Mouse (Mus musculus): ENCODE results near the gene Prg4.

Prg4 gene

DNA sequence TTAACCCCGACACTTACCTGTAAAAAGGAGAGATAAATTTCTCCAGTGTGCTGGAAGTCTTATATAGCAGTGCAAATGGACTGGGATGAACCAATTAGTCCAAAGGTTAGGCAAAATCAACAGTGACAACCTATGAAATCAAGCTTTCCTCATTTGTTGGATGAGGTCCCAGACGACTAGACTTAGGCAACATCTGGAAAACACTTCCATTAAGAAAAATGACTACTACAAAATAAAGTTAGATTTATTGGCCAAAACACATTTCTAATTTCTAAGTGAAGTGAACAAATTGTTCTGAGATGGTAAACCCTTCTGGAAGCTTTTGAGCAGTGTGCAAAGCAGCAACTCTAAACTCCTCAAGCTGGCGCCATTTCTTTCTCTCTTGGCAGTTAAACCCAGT, at the start of gene Prg4:
Gene Prg4 (minus strand): TSS at position 34 of the 400 bp plus-strand sequence.
- DNase-seq (ENCODE audit: low spot score in 2 of 2), result no peak

DNA sequence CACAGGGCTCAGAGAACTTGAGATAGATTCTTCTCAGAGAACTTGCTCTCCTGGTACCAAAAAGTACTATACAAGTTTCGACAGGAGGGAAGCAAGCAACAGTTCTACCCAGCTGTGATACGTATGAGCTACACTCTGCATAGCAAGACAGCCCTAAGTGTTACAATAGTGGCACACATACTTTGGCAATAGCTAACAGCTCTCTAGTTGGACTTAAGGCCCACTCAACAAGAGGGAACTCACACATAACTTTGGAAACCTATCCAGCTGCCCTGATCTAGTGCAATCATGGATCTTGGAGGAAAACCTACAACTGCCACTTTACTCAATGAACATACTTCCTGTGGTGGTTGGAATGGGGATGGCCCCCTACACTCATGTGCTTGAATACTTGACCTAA, 47.1 kb upstream of the Prg4 start:
- DNase-seq (ENCODE audit: low spot score in 2 of 2), result no peak

- DNase-seq (ENCODE audit: low spot score in 2 of 2), result no peak
These were observed 39.8 kb upstream of the Prg4 start for GRCm38 (mm10) chr1:150505794-150506193.

- no peak for DNase-seq (ENCODE audit: low spot score in 2 of 2)
These were observed 37.4 kb upstream of the Prg4 start for GRCm38 (mm10) chr1:150503321-150503720.

- DNase-seq (ENCODE audit: low spot score in 2 of 2), result no peak
These were observed 32.2 kb upstream of the Prg4 start for GRCm38 (mm10) chr1:150498177-150498576.

DNA sequence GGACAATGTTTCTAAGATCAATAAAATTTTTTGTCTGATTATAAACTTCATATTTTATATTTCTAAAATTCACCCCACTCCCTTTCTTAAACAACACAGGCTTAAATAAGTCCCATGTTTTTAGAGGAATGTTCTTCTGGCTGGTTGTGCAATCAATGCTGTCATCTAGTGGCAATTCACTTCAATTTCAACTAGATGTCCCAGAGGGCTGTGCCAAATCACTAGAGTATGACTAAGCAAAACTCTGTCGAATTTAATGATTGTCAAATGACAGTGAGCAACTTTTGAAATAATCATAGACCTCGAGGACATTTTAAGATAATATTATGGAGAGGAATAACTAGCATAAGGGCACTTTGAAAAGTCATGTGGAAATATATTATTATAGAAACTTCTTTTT, 31.7 kb upstream of the Prg4 start:
- DNase-seq (ENCODE audit: low spot score in 2 of 2), result no peak

- no peak for DNase-seq (ENCODE audit: low spot score in 2 of 2)
These were observed 30.8 kb upstream of the Prg4 start for GRCm38 (mm10) chr1:150496626-150497302.

- no peak for DNase-seq (ENCODE audit: low spot score in 2 of 2)
These were observed 23.2 kb upstream of the Prg4 start for GRCm38 (mm10) chr1:150489148-150489547.

DNA sequence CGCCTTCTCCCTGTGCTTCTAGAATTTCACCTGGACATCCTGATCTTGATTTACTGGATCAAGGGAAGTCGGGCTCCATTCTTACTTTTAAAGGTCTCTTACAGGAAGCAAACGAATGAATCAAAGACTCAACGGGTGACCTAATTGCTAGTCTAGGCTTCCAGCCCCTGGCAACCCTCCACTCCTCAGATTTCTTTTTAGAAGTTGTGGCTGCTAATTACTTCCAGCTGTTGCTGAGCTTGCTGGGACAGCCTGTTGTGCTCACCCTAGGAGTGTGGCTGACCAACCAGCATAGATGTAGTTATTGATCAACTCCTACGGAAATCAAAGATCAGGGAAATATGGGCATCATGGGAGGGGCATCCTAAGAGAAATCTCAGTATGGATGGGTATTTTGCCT, 14.7 kb upstream of the Prg4 start:
- DNase-seq (ENCODE audit: low spot score in 2 of 2), result no peak

DNA sequence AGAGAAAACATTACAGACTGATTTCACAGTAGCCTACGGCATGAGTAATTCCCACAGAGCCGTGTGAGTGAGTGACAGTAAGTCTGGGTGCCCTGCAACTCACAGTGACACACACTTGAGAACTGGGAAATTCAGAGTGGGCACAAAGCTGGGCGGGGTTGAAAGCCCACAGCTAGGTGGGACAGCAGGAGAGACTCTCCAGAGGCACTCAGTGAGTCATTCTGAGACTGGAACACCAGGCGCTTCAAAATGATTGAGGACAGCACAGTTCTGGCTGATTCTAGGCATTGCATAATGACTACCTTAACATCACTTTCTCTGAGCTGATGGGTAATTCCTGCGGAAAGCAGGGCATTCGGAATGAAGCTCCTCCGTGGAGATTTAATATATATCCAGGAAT, 6.6 kb upstream of the Prg4 start:
- DNase-seq (ENCODE audit: low spot score in 2 of 2), result no peak

- no peak for DNase-seq (ENCODE audit: low spot score in 2 of 2)
These were observed 4.0 kb upstream of the Prg4 start for GRCm38 (mm10) chr1:150469992-150470391.

- DNase-seq (ENCODE audit: low spot score in 2 of 2), result no peak
These were observed 601 bp downstream of the Prg4 start for GRCm38 (mm10) chr1:150465364-150465763.

GRCm38 (mm10) chr1:150463691-150464090, 2.3 kb downstream of the Prg4 start:
- DNase-seq (ENCODE audit: low spot score in 2 of 2), result no peak

GRCm38 (mm10) chr1:150463068-150463467, 2.9 kb downstream of the Prg4 start:
- DNase-seq (ENCODE audit: low spot score in 2 of 2), result no peak

DNA sequence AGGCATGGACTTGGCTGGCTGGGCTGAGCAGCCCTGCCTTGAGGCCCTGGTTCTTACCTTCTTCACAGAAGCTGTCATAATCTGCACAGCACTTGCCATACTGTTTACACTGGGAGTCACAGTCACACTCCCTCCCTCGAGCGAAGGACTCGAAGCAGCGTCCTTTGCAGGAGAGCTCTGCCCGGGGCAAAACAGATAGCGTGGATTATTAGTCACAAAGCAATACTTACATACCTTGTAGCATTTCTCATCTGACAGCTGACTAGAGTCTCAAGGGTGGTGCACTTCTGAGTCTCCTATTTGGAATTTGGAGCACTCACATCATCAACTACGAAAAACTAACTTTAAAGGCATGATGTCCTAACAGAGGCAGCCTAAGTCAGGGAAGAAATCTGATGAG, 5.4 kb downstream of the Prg4 start:
- no peak for DNase-seq (ENCODE audit: low spot score in 2 of 2)

DNA sequence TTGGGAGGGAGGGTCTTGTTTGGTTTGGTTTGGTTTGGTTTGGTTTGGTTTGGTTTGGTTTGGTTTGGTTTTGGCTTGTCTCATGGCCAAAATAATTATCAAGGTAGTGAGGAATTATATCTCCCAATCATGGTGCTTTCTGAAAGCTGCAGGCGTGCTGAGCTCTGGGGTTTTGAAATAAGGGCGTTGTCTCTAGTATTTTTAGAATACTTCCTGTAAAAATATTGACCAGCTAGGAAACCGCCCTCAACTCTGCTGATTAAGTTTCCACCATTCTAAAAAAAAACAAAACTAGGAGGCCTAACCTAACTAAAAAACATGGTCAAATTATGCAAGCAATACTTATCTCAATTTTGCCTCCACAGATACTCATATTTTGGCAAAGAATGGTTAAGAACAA, 6.4 kb downstream of the Prg4 start:
- DNase-seq (ENCODE audit: low spot score in 2 of 2), result no peak

GRCm38 (mm10) chr1:150458977-150459376, 7.0 kb downstream of the Prg4 start:
- DNase-seq (ENCODE audit: low spot score in 2 of 2), result no peak

- no peak for DNase-seq (ENCODE audit: low spot score in 2 of 2)
These were observed 24.2 kb downstream of the Prg4 start for GRCm38 (mm10) chr1:150441731-150442130.

GRCm38 (mm10) chr1:150438641-150439040, 27.3 kb downstream of the Prg4 start:
- no peak for DNase-seq (ENCODE audit: low spot score in 2 of 2)

DNA sequence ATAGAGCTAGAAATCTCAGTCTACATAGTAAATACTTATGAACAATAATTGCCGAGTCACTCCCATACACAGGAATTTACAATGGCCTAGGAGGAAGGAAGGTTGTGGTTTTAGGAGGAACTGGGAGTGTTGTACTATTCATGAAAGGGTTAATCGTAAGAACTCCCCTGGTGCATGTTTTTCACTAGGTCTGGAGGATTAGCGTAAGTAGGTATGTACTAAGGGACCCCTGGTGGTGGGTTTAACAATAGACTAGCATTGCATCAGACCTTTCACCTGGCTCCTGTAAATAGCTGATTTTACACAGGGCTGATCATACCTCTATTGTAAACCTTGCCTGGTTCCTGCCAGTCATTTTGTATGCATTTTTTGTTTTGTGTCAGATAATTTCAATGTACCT, 39.7 kb downstream of the Prg4 start:
- no peak for DNase-seq (ENCODE audit: low spot score in 2 of 2)

DNA sequence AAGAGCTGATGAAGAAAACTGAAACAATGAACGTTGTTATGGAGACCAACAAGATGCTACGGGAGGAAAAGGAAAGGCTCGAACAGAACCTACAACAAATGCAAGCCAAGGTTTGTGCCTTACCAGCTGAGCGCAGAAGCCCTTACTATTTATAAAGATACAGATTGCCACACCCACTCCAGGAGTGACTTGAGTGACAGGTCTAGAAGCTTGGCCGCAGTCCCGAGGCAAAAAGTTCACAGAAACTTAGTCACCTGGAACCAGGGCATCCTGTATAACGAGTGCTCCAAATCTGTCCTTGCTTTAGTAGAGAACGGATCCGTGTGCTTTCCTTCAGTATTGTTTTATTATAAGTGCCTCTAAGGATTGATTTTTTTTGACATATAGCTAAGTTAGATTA, 40.3 kb downstream of the Prg4 start:
- no peak for DNase-seq (ENCODE audit: low spot score in 2 of 2)

GRCm38 (mm10) chr1:150418426-150418825, 47.5 kb downstream of the Prg4 start:
- no peak for DNase-seq (ENCODE audit: low spot score in 2 of 2)

- no peak for DNase-seq (ENCODE audit: low spot score in 2 of 2)
These were observed 50.0 kb downstream of the Prg4 start for GRCm38 (mm10) chr1:150416006-150416405.

GRCm38 (mm10) chr1:150409996-150410395, 56.0 kb downstream of the Prg4 start:
- DNase-seq (ENCODE audit: low spot score in 2 of 2), result no peak
